Mouse (Mus musculus) MEL-GATA-1-ER (cell line): ENCODE results near the gene Dnajc22.
A peak's percentile ranks its signal among the peaks of the same experiment; 100 is the strongest.
"Not testable (repeated sequence)": the region's sequence is repeated elsewhere in the genome, so short reads cannot be mapped to it uniquely, and the experiment has no call there.

Experiments used
- DNase-seq: peaks from one replicate; pipeline ENCODE4 v3.0.0-alpha.2; 2012; ENCODE audit warnings: low read depth; ENCODE audit errors: extremely low read depth

The Dnajc22 gene

GRCm38 (mm10) chr15:99092870-99093269, at the start of gene Dnajc22:
Gene Dnajc22, plus strand, starts transcription at chr15:99093170.
- peak; percentile 41 for DNase-seq

- no peak for DNase-seq
Observed at GRCm38 (mm10) chr15:99044854-99045253, 48.1 kb upstream of the Dnajc22 start.

GRCm38 (mm10) chr15:99045734-99046133, 47.2 kb upstream of the Dnajc22 start:
- not testable (repeated sequence) for DNase-seq

GRCm38 (mm10) chr15:99049473-99050253, 43.3 kb upstream of the Dnajc22 start:
- peak; percentile 60 for DNase-seq

- DNase-seq: no peak
Observed at GRCm38 (mm10) chr15:99053373-99053772, 39.6 kb upstream of the Dnajc22 start.

- no peak for DNase-seq
Observed at GRCm38 (mm10) chr15:99055040-99055439, 37.9 kb upstream of the Dnajc22 start, which contains the start of gene Prph. Gene Prph, plus strand, starts transcription at chr15:99055174.

GRCm38 (mm10) chr15:99055511-99055961, 37.4 kb upstream of the Dnajc22 start:
- no peak for DNase-seq

- DNase-seq: no peak
Observed at GRCm38 (mm10) chr15:99056332-99056731, 36.6 kb upstream of the Dnajc22 start.

GRCm38 (mm10) chr15:99065557-99066165, 27.3 kb upstream of the Dnajc22 start:
- no peak for DNase-seq

- no peak for DNase-seq
Observed at GRCm38 (mm10) chr15:99071988-99072387, 21.0 kb upstream of the Dnajc22 start.

GRCm38 (mm10) chr15:99074019-99074599, 18.9 kb upstream of the Dnajc22 start, which contains the start of gene Troap:
Gene Troap, plus strand, starts transcription at chr15:99074575.
- peak; percentile 22 for DNase-seq

GRCm38 (mm10) chr15:99074600-99075333, 18.2 kb upstream of the Dnajc22 start:
- DNase-seq: peak; percentile 99

GRCm38 (mm10) chr15:99076011-99076410, 17.0 kb upstream of the Dnajc22 start:
- DNase-seq: not testable (repeated sequence)

GRCm38 (mm10) chr15:99078181-99078910, 14.6 kb upstream of the Dnajc22 start:
- DNase-seq: no peak

- DNase-seq: no peak
Observed at GRCm38 (mm10) chr15:99079804-99080203, 13.2 kb upstream of the Dnajc22 start.

- no peak for DNase-seq
Observed at GRCm38 (mm10) chr15:99082322-99082721, 10.6 kb upstream of the Dnajc22 start.

GRCm38 (mm10) chr15:99082840-99083239, 10.1 kb upstream of the Dnajc22 start:
- DNase-seq: no peak

- peak; percentile 36 for DNase-seq
Observed at GRCm38 (mm10) chr15:99083258-99083657, 9.7 kb upstream of the Dnajc22 start.

- no peak for DNase-seq
Observed at GRCm38 (mm10) chr15:99083867-99084557, 9.0 kb upstream of the Dnajc22 start.

GRCm38 (mm10) chr15:99084618-99085017, 8.4 kb upstream of the Dnajc22 start:
- no peak for DNase-seq
